Mouse (Mus musculus) gastrocnemius, postnatal 4 days (tissue): Measurements from ENCODE around the gene Col26a1. TPM values are rescaled to one million over a fixed set of nuclear protein-coding genes. Genes with fewer than 3 reads are reported as not detected.

Experiments
- DNase-seq, 2 experiments: peaks; one replicate each; pipeline ENCODE4 v3.0.0; 2021 to 2022; ENCODE audit warnings: low spot score in 2 of 2, mixed read lengths in 2 of 2
- long read RNA-seq, 2 experiments: library from polyadenylated mRNA; stranded (forward); transcript quantifications; one replicate each; pipeline ENCODE4 v2.0.0; 2021
- total RNA-seq, 2 experiments: library from RNA; stranded (reverse); gene quantifications; 2 replicates each; pipeline ENCODE4 v1.2.3; 2021

The Col26a1 gene
- 10 to 100 TPM; 51.4 to 54.9 TPM for total RNA-seq
- long read RNA-seq, experiment 1, transcript Col26a1-202 (13 exons, 2,781 nt), result major isoform, 17 of 34 reads
- long read RNA-seq, experiment 1, partial matches to known transcripts, result 2 of 34 reads
- long read RNA-seq, experiment 1, other reads (novel, unspliced or antisense), result 14 of 34 reads
- long read RNA-seq, experiment 2, transcript Col26a1-201 (13 exons, 2,724 nt), result minor isoform, 5 of 54 reads
- long read RNA-seq, experiment 2, transcript Col26a1-202 (13 exons, 2,781 nt), result major isoform, 22 of 54 reads
- long read RNA-seq, experiment 2, partial matches to known transcripts, result 5 of 54 reads
- long read RNA-seq, experiment 2, other reads (novel, unspliced or antisense), result 22 of 54 reads

DNA sequence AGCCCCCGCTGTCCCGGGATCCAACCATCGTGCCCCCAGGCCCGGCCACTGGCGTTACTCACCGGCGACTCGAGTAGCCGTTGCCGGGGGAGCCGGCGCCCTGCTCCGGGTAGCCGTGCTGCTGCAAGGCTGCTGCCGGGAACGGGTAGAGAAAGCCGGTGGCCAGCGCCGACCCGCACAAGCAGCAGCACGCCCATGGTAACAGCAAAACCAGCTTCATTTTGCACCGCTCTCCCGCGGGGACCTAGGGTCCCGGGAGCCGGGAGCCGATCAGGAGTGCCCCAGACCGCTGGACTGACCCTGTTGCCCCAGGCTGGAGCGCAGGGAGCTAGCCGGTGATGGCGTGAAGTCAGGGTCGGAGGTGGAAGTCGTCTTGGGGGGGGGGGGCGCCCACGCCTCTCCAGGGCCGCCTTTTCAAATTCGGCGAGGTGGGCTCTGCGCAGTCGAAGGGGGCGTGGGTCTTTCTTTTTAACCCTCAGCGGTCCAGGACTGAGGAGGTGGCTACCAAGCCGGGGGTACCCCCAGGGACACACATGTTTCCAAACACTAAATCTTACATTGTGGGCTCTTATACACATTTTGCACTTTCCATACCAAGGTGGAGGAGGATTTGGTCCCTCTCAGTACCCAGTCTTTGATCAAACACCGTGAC is at the start of gene Col26a1:
Gene Col26a1 (minus strand): TSS at position 422 of the 652 bp plus-strand sequence.
- peak; percentile 39 to 53 for DNase-seq

GRCm38 (mm10) chr5:136931896-136932295 is 48.9 kb upstream of the Col26a1 start:
- DNase-seq, result no peak

DNA sequence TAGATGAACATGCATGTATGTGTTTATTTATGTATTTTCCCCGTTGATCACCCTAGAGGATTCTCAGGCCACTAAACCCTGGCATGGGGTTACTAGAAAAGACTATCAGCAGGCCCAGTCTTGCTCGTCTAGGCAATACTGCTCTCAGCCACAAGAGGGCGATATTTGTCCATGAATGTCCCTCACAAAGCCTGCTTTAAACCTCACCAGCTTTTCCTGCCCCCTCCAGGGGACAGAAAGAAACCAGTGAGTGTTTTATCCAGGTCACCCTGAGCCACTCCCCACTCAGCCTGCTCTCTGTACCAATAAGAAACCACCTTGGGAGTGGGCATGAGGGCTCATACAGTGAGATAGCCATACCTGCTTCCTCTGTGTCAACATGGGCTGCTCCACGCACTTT is 46.1 kb upstream of the Col26a1 start:
- peak; percentile 68 to 77 for DNase-seq

DNA sequence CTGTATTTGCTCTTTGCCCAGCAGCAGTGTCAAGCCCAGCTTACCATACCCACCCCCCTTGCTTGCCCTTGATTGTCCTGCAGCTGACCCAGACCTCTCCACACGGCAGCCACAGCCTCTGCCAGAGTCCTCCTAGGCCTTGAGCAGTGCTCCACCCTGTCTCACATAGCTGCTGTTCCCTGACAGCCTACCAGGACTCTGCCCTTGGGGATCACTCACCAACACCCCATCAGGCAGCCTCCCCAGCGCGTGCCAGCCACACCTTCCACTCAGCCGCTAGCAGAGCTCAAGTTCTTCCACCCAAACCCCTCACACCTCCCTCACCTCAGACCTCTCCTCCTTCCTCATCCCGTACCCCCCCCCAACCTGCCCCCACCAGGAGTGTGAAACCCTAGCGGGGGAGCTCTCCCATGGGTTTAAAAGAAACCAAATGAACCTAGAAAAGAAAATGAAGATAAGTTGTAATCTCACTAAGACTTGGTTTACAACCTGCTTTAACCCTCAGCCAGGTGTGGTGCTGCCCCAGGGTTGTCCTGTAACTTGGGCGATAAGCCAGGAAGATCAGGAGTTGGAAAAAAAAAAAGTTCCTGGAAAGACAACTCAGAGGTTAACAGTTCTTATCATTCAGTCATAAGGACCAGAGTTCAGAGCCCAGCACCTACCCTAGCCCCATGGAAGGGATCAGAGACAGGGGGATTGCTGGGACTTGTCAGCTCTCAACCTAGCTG is 40.9 kb upstream of the Col26a1 start:
- DNase-seq, result no peak

DNA sequence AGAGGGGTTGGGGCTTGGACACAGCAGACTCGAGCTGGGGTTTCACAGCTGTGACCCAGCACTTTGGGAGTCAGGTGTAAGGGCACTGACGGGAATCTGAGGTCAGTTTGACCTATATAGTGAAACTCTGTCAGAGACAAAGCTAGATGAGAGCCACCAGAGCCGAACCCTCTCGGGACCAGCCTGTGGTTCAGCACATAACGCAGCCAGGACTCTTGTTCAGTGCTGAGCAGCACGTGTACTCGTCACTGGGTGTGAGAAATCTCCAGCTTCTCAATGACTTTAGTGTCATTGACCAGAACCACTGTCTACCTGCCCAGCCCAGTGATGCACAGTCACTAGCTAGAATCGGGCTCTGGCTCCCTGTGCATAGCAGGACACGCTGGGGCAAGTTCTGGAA is 39.8 kb upstream of the Col26a1 start:
- no peak for DNase-seq

DNA sequence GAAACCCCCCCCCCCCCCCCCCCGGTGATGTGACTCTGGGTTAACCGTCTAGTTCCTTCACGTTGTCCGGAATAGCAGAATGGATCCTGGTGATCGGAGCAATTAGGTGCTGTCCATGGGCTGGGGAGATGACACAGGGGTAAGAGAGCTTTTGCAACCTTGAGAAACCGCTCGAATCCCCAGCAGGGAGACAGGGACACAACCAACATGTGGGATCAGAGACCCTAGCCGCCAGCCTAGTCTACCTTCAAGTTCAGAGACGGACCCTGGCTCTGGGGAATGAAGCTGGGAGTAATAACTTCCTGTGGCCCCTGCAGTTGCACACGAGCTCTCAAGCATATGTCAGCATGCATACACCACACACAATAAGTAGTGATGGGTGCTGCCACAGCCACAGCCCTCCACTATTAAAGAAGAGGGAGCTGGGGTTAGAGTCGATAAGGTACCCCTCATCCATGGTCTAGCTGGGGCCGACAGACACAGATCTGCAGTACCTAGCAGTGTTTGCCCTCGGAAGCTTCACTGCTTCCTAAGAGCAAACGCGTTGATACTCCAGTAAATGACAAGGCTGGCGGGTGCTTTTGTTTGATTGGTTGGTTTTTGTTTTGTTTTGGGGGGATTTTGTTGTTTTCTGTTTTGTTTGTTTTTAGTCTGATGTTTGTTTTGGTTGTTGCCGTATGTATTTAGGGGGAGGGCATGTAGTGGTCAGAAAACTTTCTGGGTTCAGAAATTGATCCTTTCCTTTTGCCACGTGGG is 36.7 kb upstream of the Col26a1 start:
- no peak for DNase-seq

GRCm38 (mm10) chr5:136918655-136919472 is 35.9 kb upstream of the Col26a1 start:
- peak in 1 of 2 experiments; percentile 63 for DNase-seq

GRCm38 (mm10) chr5:136917613-136918242 is 34.7 kb upstream of the Col26a1 start:
- DNase-seq, result no peak

- no peak for DNase-seq
Measured at GRCm38 (mm10) chr5:136914183-136914582, 31.2 kb upstream of the Col26a1 start.

DNA sequence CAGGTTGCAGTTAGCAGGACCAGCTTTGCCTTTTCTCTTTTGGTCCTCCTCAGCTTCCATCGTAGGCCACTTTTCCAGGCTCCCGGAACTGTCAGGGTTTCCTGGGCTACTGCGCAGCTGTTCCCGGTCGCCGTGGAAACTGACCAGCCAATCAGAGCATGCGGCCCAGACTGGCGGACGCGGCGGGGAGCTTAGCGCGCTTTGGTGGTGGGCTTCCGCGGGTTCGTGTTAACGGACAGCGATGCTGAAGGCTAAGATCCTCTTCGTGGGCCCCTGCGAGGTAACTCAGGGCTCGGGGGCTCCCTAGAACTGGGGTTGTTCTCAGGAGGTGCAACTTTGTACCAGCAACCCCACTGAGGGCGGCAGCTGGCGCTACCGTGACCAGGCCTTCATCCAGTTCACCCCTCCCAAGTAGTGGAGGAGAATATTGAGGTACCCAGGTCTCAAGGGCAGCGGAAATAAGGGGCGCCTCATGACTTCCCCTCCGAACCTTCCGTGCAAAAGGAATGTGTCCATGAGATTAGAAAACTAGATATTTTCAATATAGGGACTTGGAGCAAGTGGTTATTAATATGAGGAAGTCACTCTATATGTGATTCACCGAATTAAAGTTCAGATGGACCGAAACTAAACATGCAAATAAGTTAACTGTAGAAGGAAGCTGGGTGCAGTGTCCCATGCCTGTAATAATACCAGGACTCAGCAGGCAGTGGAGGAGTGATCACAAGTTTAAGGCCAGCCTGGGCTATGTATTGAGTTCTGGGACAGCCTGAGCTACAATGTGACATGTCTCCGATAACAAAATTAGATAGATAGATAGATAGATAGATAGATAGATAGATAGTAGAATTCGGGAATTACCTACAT is 25.2 kb upstream of the Col26a1 start, which contains the start of gene Ift22:
Gene Ift22 (plus strand): TSS at position 160 of the 867 bp plus-strand sequence.
- DNase-seq, result peak; percentile 87 to 94

GRCm38 (mm10) chr5:136907587-136907986 is 24.6 kb upstream of the Col26a1 start:
- DNase-seq, result no peak

- DNase-seq, result no peak
Measured at GRCm38 (mm10) chr5:136905630-136906029, 22.6 kb upstream of the Col26a1 start.

- DNase-seq, result no peak
Measured at GRCm38 (mm10) chr5:136904621-136905020, 21.6 kb upstream of the Col26a1 start.

GRCm38 (mm10) chr5:136895529-136895963 is 12.5 kb upstream of the Col26a1 start:
- DNase-seq, result no peak

- DNase-seq, result no peak
Measured at GRCm38 (mm10) chr5:136894840-136895528, 12.0 kb upstream of the Col26a1 start.

DNA sequence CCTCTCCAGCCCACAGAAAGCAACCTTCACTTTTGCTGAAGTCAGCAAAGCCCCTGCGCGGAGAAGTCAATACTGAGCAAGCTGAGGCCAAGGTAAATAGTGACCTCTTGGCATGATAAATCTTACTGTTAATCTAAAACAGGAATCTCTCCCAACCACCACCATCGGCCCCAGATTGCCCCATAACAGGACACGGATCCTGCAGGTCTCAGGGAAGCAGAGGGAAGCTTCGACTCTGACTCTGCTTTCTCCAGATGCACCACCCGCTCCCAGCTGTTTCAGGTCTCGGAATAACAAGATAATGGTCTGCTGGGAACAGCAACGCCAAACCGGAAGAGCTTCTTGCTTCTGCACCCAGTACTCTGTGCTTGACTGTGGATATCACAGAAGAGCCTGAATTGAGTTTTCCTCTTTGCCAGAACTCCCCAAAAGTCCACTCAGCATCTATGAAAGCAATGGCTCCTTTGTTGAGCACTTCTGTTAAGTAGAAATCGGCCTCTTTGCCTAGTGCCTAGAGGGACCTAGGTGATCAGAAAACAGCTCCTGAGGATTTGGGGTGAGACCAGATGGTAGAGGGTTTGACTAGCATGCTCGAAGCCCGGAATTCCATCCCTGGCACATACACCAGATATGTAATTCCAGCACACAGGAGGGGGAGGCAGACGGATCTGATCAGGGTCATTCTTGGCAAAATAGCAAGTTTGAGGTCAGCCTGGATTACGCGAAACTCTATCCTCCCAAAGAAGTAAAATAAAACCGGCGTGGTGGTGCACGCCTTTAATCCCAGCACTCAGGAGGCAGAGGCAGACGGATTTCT is 5.7 kb upstream of the Col26a1 start:
- DNase-seq, result no peak

GRCm38 (mm10) chr5:136886957-136887356 is 3.9 kb upstream of the Col26a1 start:
- peak in 1 of 2 experiments; percentile 46 for DNase-seq
